Mouse (Mus musculus): Measurements from ENCODE around the gene Ston1.

GRCm38 (mm10) chr17:88570784-88571183 is 26.7 kb upstream of the Ston1 start:
- TF ChIP-seq USF1 (IDR thresholded peaks at IDR 0.05; ENCODE audit: low read depth) (no peak), CTCF (IDR thresholded peaks at IDR 0.05; ENCODE audit: control insufficient read depth, insufficient read depth, insufficient read length) (no peak), FOSL1 (IDR thresholded peaks at IDR 0.05; ENCODE audit: insufficient read depth, low read length, poor library complexity, severe bottlenecking) (no peak), MAX (IDR thresholded peaks at IDR 0.05) (no peak), MYOD1 (IDR thresholded peaks at IDR 0.05; ENCODE audit: control insufficient read depth, insufficient read length, low read depth) (no peak), CEBPB (IDR thresholded peaks at IDR 0.05; ENCODE audit: low read depth) (no peak)

Data from C2C12 (cell line).